Mouse (Mus musculus) megakaryocyte, embryonic 14.5 days (primary cell): Measurements from ENCODE around the gene Prpf31.

Source experiments
- FLI1 ChIP-seq: IDR thresholded peaks from 2 replicates; pipeline ENCODE4 v1.6.1; 2012; ENCODE audit warnings: low read length, inconsistent platforms, mixed read lengths
- GATA1 ChIP-seq: IDR thresholded peaks from 3 replicates; pipeline ENCODE4 v1.6.1; 2012; ENCODE audit warnings: mixed read lengths, low read length, inconsistent platforms, borderline replicate concordance

DNA sequence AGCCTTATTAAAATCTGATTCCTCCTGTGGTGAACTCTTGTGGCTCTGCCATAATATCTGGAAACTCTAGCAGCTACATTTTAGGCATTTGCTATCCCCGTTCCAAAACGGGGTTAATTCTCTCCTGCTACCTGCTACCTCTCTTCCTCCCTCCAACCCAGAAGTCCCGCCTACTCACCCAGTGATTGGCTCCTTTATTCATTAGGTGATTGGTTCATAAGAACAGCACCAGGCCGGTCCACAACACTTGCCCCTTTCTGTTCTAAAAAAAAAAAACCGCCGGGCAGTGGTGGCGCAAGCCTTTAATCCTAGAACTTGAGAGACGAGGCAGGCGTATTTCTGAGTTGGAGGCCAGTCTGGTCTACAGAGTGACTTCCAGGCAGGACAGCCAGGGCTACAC, 34.6 kb upstream of the Prpf31 start:
- TF ChIP-seq GATA1 (no peak), FLI1 (no peak)
